Mouse (Mus musculus) intestine, embryonic 16.5 days (tissue): ENCODE measurements around the gene Gja3. TPM values are rescaled to one million over a fixed set of nuclear protein-coding genes. Genes with fewer than 3 reads are reported as not detected.

Source experiments
- polyA plus RNA-seq: library from polyadenylated mRNA; unstranded; fragments of >200 nt; fragmentation: Nextera tagmentation; extraction: Ambion mirVana; gene quantifications from 2 replicates; pipeline ENCODE4 v1.2.1, GENCODE M21; 2015

Gene Gja3
- polyA plus RNA-seq, 1 experiment from 2014 or later: 0.26 TPM

Other genes starting within 250 kb of the Gja3 start
- 16.7 TPM in 2 replicates for gene Zmym5, start 246.4 kb downstream of the Gja3 start, polyA plus RNA-seq
- 22.3 and 23.4 TPM in 2 replicates for gene Zmym2, start 171.4 kb downstream of the Gja3 start, polyA plus RNA-seq
- gene Gjb2, start 46.6 kb upstream of the Gja3 start, polyA plus RNA-seq: 8.3 and 9.0 TPM in 2 replicates
- gene Gm4491, start 57.8 kb upstream of the Gja3 start, polyA plus RNA-seq: not detected in 2 replicates
- gene Gjb6, start 75.5 kb upstream of the Gja3 start, polyA plus RNA-seq: 0.10 and 0.20 TPM in 2 replicates